Mouse (Mus musculus) monocyte, adult 2 months (primary cell): Measurements from ENCODE around the gene Krtap28-10.
"Not testable (repeated sequence)": the region's sequence is repeated elsewhere in the genome, so short reads cannot be mapped to it uniquely, and the experiment has no call there.

Experiments used
- DNase-seq, 2 experiments: peaks; one replicate each; pipeline ENCODE4 v3.0.0; 2022; ENCODE audit warnings: low spot score in 2 of 2, low read depth in 1 of 2

Krtap28-10 gene

GRCm38 (mm10) chr1:83014477-83014876 is 27.8 kb downstream of the Krtap28-10 start:
- no peak for DNase-seq

- DNase-seq = no peak
Measured at GRCm38 (mm10) chr1:83007471-83007870, 34.8 kb downstream of the Krtap28-10 start.

- DNase-seq = no peak
Measured at GRCm38 (mm10) chr1:83006218-83007179, 35.8 kb downstream of the Krtap28-10 start.

- DNase-seq = not testable (repeated sequence)
Measured at GRCm38 (mm10) chr1:83000306-83000705, 42.0 kb downstream of the Krtap28-10 start, which contains the start of gene Gm47959. TSS of gene Gm47959 (plus strand) at chr1:83000548.

- DNase-seq = no peak
Measured at GRCm38 (mm10) chr1:82993947-82994346, 48.3 kb downstream of the Krtap28-10 start.

GRCm38 (mm10) chr1:82992093-82992492 is 50.2 kb downstream of the Krtap28-10 start:
- no peak for DNase-seq

GRCm38 (mm10) chr1:82991596-82991995 is 50.7 kb downstream of the Krtap28-10 start:
- no peak for DNase-seq
